Mouse (Mus musculus) neutrophil, adult 83 days (primary cell): Measurements from ENCODE around the gene Dlg3. TPM values are rescaled to one million over a fixed set of nuclear protein-coding genes. Genes with fewer than 3 reads are reported as not detected.

Experiments used
- total RNA-seq, 2 experiments: library from RNA; stranded (reverse); gene quantifications; one replicate each; pipeline ENCODE4 v1.2.4; 2023

The Dlg3 gene
- 1 to 10 TPM; 1.3 to 2.3 TPM for total RNA-seq

DNA sequence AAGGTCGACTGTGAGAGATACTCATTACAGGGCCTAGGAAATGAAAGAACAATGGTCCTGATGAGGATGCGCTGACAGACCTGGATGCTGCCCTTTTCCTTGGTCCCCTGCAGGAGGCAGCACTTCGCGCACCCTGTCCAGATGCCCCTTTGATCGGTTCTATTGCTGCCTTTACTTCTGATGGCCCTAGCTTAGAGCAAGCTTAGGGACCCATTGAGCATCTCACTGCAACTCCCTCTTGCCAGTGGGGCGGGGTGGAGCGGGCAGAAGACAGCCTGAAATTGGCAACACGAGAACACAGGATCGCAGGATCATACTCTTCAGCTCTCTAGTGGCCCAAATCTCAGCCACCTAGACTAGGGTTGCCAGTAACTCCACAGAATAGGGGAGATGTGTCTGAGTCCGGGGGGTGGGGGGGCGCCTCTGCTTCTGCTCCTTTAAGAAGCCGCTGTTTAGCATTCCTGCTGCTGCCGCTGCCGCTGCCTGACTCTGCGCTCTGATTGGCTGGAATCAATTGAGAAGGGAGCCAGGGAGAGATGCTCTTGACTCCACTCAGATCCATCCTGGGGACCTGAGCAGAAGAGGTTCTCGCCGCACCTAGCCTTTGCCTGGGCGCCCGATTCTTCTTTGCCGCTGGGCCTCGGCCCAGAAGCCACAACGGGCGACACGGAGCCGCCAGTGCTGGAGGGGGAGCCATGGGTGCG, at the start of gene Dlg3:
Gene Dlg3, plus strand, starts transcription at position 542 of the 704 bp plus-strand sequence.

DNA sequence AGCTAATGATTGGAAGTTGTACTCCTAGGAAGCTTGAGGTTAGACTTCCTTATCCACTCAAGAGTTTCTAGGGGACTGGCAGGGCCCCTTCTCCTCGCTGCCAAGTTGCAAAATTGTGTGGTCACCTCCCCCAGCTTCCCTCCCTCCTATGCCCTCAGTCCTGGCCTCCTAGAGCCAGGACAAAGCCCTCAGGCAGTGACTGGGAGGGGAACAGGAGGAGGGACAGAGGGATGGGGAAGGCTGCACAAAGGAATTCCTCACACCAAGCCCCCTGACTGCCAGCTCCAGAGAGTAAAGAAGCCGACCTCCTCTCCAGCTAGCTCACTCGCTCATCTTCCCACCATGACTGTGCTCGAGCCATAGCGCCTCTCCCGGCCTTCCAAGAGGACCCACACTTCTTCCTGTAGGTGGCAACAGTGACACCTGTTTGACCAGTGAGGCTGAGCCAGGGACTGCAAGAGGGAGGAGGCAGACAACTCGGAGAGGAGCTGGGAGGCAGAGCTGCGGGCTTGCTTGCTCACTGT, 37.8 kb upstream of the Dlg3 start, which contains the start of gene Gdpd2:
Gene Gdpd2, plus strand, starts transcription at position 209 of the 524 bp plus-strand sequence.

Other genes starting within 250 kb of the Dlg3 start
- not detected for gene Dgat2l6, start 242.9 kb upstream of the Dlg3 start, total RNA-seq
- 1 to 10 TPM in 1 of 2 experiments, under 1 TPM in 1; 0.81 to 1.2 TPM for gene Awat1, start 195.5 kb upstream of the Dlg3 start, total RNA-seq
- gene P2ry4, start 172.9 kb upstream of the Dlg3 start, total RNA-seq: not detected
- not detected for gene Arr3, start 162.2 kb upstream of the Dlg3 start, total RNA-seq
- 10 to 100 TPM; 22.5 to 24.8 TPM for gene Kif4, start 142.0 kb upstream of the Dlg3 start, total RNA-seq
- 10 to 100 TPM; 18.7 to 25.6 TPM for gene Pdzd11, start 141.2 kb upstream of the Dlg3 start, total RNA-seq
- 1 to 10 TPM in 1 of 2 experiments, not detected in 1; 1.0 TPM for gene Gdpd2, start 37.8 kb upstream of the Dlg3 start, total RNA-seq